Mouse (Mus musculus) effector memory CD4-positive, alpha-beta T cell, adult 5 months (primary cell): ENCODE results near the gene Usp22. TPM values are rescaled to one million over a fixed set of nuclear protein-coding genes. Genes with fewer than 3 reads are reported as not detected.

ENCODE experiments used
- polyA plus RNA-seq: library from polyadenylated mRNA; unstranded; fragments of 100-300 nt; shearing (Covaris generic); gene quantifications from one replicate; pipeline ENCODE4 v1.2.1, GENCODE M21; 2017

The Usp22 gene
- 76.3 TPM for polyA plus RNA-seq

GRCm38 (mm10) chr11:61174821-61175658 lies at the start of gene Usp22:
Usp22 (minus strand) TSS chr11:61175055.

GRCm38 (mm10) chr11:61207487-61208246 lies 32.8 kb upstream of the Usp22 start, which contains the start of gene Aldh3a1:
Aldh3a1 (plus strand) TSS chr11:61207537.

GRCm38 (mm10) chr11:61126606-61127355 lies 48.1 kb downstream of the Usp22 start, which contains the start of gene Tnfrsf13b:
Tnfrsf13b (plus strand) TSS chr11:61126755.

Other genes starting within 250 kb of the Usp22 start
- gene Map2k3, start 243.0 kb downstream of the Usp22 start, polyA plus RNA-seq: 171 TPM
- not detected for gene Kcnj12, start 152.5 kb downstream of the Usp22 start, polyA plus RNA-seq
- 25.0 TPM for gene Tnfrsf13b, start 48.3 kb downstream of the Usp22 start, polyA plus RNA-seq
- not detected for gene Aldh3a1, start 32.5 kb upstream of the Usp22 start, polyA plus RNA-seq
- gene Aldh3a2, start 92.4 kb upstream of the Usp22 start, polyA plus RNA-seq: 30.7 TPM
- gene Slc47a2, start 167.8 kb upstream of the Usp22 start, polyA plus RNA-seq: not detected
- gene Slc47a1, start 203.3 kb upstream of the Usp22 start, polyA plus RNA-seq: not detected